Mouse (Mus musculus) liver, embryonic 14.5 days (tissue): ENCODE results near the gene Spdye4b. TPM values are rescaled to one million over a fixed set of nuclear protein-coding genes. Genes with fewer than 3 reads are reported as not detected.

Experiments used
- ATAC-seq: fragments of 200-750 bp; cut with Nextera tagmentation; 2 replicates; pipeline ENCODE4 v1.8.0; 2017; ENCODE audit warnings: moderate number of reproducible peaks, mild to moderate bottlenecking, moderate library complexity; ENCODE audit not compliant: insufficient read depth
- DNase-seq, 3 experiments: peaks; one replicate each; pipeline ENCODE4 v3.0.0-alpha.2; 2012 to 2013; ENCODE audit warnings: low read depth in 3 of 3, low spot score in 3 of 3
- H3K27ac ChIP-seq: fragments of 300-500 bp; sonication (generic); 2 replicates; pipeline ENCODE4 v1.5.1; 2014; ENCODE audit warnings: moderate library complexity, mild to moderate bottlenecking, control low read depth, inconsistent platforms
- H3K27me3 ChIP-seq: fragments of 300-500 bp; sonication (generic); 2 replicates; pipeline ENCODE4 v1.6.1; 2014; ENCODE audit warnings: mild to moderate bottlenecking, low read length, moderate library complexity; ENCODE audit not compliant: control insufficient read depth, insufficient read depth
- H3K36me3 ChIP-seq: fragments of 300-500 bp; sonication (generic); replicated peaks from 2 replicates; pipeline ENCODE4 v1.6.1; 2014; ENCODE audit warnings: low read depth; ENCODE audit not compliant: control insufficient read depth, insufficient read depth
- H3K4me1 ChIP-seq, 2 experiments: fragments of 200-500 bp in 1 of 2; fragments of 300-500 bp in 1 of 2; sonication (generic) in 1 of 2; replicated peaks; 2 replicates each; pipeline ENCODE4 v1.6.1; 2012 to 2014; ENCODE audit warnings: antibody characterized with exemption in 1 of 2, inconsistent platforms in 1 of 2, low read length in 1 of 2; ENCODE audit not compliant: control insufficient read depth in 2 of 2, insufficient read depth in 2 of 2
- H3K4me2 ChIP-seq: fragments of 300-500 bp; sonication (generic); 2 replicates; pipeline ENCODE4 v1.6.1; 2014; ENCODE audit warnings: low read depth, mild to moderate bottlenecking, control low read depth, moderate library complexity
- H3K4me3 ChIP-seq, 2 experiments: fragments of 200-500 bp in 1 of 2; fragments of 300-500 bp in 1 of 2; sonication (generic) in 1 of 2; 2 replicates each; pipeline ENCODE4 v1.5.1; 2012 to 2014; ENCODE audit warnings: low read depth in 2 of 2, low read length in 2 of 2, mild to moderate bottlenecking in 2 of 2, control low read depth in 1 of 2, inconsistent platforms in 1 of 2, moderate library complexity in 1 of 2; ENCODE audit not compliant: insufficient read depth in 1 of 2
- H3K9ac ChIP-seq: fragments of 300-500 bp; sonication (generic); replicated peaks from 2 replicates; pipeline ENCODE4 v1.6.1; 2014; ENCODE audit warnings: mild to moderate bottlenecking, control low read depth, moderate library complexity
- H3K9me3 ChIP-seq: fragments of 300-500 bp; sonication (generic); 2 replicates; pipeline ENCODE4 v1.6.1; 2016; ENCODE audit warnings: low read length, mixed read lengths; ENCODE audit not compliant: control insufficient read depth
- CTCF ChIP-seq: IDR thresholded peaks from 2 replicates; pipeline ENCODE4 v1.5.1; 2016; ENCODE audit warnings: antibody characterized with exemption, low read depth, control low read depth
- EP300 ChIP-seq: IDR thresholded peaks from 2 replicates; pipeline ENCODE4 v1.6.1; 2016; ENCODE audit warnings: antibody characterized with exemption, low read depth
- WGBS: fragments of 180-500 bp; shearing (Covaris S2); extraction: QIAGEN DNeasy Blood & Tissue Kit; methylation state at CpG from one replicate; pipeline ENCODE4 v1.1.7; 2014; ENCODE audit not compliant: insufficient replicate concordance; 5-methylcytosine and 5-hydroxymethylcytosine counted together
- polyA plus RNA-seq, 2 experiments: library from polyadenylated mRNA; depleted of rRNA in 1 of 2; stranded (reverse) in 1 of 2; unstranded in 1 of 2; fragments of >200 nt; fragmentation: Nextera tagmentation in 1 of 2; extraction: Ambion mirVana in 1 of 2; gene quantifications; 2 replicates each; pipeline versions ENCODE4 v1.2.1 to v1.2.3; 2012 to 2014

The Spdye4b gene
- polyA plus RNA-seq, 2 experiments = not detected

DNA sequence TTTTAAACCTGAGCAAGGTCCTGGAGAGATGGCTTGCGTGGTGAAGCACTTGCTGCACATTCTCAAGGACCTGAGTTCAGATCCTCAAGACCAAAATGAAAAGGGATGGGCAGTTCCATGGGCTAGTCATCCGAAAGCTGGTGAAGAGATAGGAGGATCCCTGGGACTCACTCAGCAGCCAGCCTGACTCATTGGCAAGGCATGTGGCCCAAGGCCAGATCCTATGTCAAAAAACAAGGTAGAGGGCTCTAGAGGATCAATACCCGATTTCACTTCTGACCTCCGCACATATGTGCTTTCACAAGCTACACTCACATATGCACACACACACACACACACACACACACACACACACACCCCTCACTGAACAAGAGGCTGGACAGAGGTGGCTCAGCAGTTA, 15.7 kb downstream of the Spdye4b start:
- H3K4me3 ChIP-seq = no peak overlapping the region
- H3K4me2 ChIP-seq = no peak overlapping the region
- 52% methylated on average over 4 of the region's 4 CpGs for WGBS
- no peak for DNase-seq
- TF ChIP-seq CTCF = no peak
- no peak for TF ChIP-seq EP300
- no peaks in the 10 kb centered on the region for H3K27me3 ChIP-seq
- no peak for ATAC-seq
- no peaks in the 10 kb centered on the region for H3K36me3 ChIP-seq
- H3K9me3 ChIP-seq = no peaks in the 10 kb centered on the region
- H3K9ac ChIP-seq = no peak overlapping the region
- H3K27ac ChIP-seq = no peak overlapping the region
- no peaks in the 10 kb centered on the region for H3K4me1 ChIP-seq

DNA sequence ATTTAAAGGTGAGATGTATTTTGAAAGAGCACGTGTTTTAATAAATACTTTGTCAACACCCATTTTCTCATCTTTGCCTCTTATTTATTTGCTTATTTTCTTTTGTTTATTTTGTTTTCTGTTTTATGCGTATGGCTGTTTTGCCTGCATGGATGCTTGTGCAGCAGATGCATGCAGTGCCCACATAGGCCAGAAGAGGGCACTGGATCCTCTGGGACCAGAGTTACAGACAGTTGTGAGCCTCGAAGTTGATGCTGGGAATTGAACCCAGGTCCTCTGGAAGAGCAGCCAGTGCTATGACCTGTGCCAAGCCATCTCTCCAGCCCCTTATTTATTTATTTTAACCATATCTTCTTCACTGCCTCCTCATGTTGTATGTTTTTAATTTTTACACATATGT, 24.2 kb downstream of the Spdye4b start:
- Histone ChIP-seq H3K27me3 (no peaks in the 10 kb centered on the region), H3K9me3 (no peaks in the 10 kb centered on the region), H3K4me3 (no peak overlapping the region), H3K36me3 (no peaks in the 10 kb centered on the region), H3K4me1 (no peaks in the 10 kb centered on the region), H3K4me2 (no peak overlapping the region), H3K27ac (no peak overlapping the region), H3K9ac (no peak overlapping the region)
- 56% methylated on average over 3 of the region's 3 CpGs for WGBS
- TF ChIP-seq CTCF (peak; percentile 63), EP300 (no peak)
- no peak for DNase-seq
- ATAC-seq = no peak

DNA sequence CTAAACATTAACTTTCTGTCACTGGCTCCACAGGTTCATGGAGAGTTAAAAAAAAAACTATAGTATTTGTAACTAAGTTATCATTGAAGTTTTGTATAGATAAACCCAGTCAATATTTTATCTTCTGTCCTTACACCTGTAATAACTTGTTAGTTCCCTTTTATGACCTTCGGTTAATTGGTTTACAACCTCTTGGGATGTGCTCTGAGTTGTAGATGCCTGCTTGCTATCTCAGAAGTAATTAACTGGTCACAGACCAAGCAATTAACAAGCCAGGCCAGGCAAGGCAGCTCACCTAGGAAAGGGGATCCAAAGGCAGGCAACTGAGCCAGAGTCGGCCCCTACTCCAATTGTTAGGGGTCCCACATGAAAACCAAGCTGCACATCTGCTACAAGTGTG, 33.0 kb downstream of the Spdye4b start:
- Histone ChIP-seq H3K27me3 (no peaks in the 10 kb centered on the region), H3K4me3 (no peak overlapping the region), H3K27ac (no peak overlapping the region), H3K4me1 (no peaks in the 10 kb centered on the region), H3K4me2 (no peak overlapping the region), H3K36me3 (no peaks in the 10 kb centered on the region), H3K9ac (no peak overlapping the region), H3K9me3 (no peaks in the 10 kb centered on the region)
- no peak for DNase-seq
- no peak for ATAC-seq
- no peak for TF ChIP-seq CTCF
- no peak for TF ChIP-seq EP300
- 49% methylated on average over 2 of the region's 2 CpGs for WGBS

DNA sequence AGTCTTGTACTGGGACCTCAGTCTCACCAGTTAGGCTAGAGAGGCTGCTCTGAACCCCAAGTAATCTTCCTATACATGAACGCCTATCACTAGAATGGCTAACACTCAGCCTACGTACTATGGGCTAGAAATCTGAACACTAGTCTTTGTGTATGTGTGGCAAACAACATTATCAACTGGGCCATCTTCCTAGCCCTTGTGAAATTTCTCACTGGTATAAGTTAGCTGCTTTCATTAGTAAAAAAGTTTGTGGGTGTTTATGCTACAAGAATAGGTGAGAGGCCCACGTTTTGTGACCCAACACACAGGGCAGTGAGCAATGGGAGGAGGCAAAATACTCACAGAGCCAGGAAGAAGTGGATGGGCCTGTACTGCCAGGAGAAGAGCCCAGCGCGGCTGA, 40.2 kb downstream of the Spdye4b start:
- H3K4me2 ChIP-seq = no peak overlapping the region
- WGBS = 59% methylated on average over 5 of the region's 5 CpGs
- no peak overlapping the region for H3K9ac ChIP-seq
- no peak for ATAC-seq
- no peak overlapping the region for H3K4me3 ChIP-seq
- no peaks in the 10 kb centered on the region for H3K9me3 ChIP-seq
- no peaks in the 10 kb centered on the region for H3K4me1 ChIP-seq
- no peak for TF ChIP-seq EP300
- TF ChIP-seq CTCF = no peak
- no peaks in the 10 kb centered on the region for H3K27me3 ChIP-seq
- no peaks in the 10 kb centered on the region for H3K36me3 ChIP-seq
- no peak overlapping the region for H3K27ac ChIP-seq
- no peak for DNase-seq

DNA sequence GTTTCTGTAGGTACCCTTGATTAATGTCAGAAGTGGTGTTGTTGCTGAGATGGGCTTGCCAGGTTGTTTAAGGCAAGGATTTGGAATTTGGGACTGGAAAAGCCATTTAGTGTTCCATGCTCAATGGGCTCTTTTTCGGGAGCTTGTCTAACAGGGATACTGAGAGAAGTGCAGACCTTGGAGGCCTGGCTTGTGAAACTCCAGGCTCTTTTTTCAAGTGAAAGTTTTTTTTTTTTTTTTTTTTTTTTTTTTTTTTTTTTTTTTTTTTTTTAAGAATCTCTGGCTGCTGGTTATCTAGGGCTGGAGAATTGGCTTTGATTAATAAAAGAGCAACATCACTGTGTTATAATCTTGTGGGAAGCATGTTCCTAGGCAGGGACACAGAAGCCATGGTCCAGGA, 41.5 kb downstream of the Spdye4b start:
- Histone ChIP-seq H3K4me1 (no peaks in the 10 kb centered on the region), H3K9me3 (no peaks in the 10 kb centered on the region), H3K27me3 (no peaks in the 10 kb centered on the region), H3K9ac (no peak overlapping the region), H3K27ac (no peak overlapping the region), H3K4me2 (no peak overlapping the region), H3K36me3 (no peaks in the 10 kb centered on the region), H3K4me3 (no peak overlapping the region)
- WGBS = 59% methylated on average over 1 of the region's 1 CpGs
- DNase-seq (no peak), ATAC-seq (no peak)
- no peak for TF ChIP-seq EP300
- TF ChIP-seq CTCF = no peak

DNA sequence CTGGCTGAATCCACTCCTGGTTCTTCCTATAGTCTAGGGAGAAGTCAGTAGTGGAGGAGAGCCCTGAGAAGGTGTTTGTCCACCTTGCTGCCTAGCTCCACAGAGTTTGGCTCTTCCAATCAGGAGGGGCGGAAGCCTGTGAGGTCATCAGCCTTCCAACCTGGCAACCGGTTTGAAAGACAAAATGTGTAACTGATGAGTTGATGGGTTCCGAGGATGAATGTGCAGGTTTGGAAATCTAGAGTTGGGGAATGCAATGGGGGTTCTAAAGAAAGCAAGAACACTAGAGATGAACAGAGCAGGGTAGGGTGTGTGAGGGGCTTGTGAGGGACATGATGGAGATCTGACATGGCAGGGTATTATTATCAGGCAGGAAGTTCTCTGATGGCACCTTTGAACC, 46.0 kb downstream of the Spdye4b start, which contains the start of gene Spdye4a:
Gene Spdye4a, minus strand, starts transcription at position 101 of the 400 bp plus-strand sequence.
- WGBS = 70% methylated on average over 3 of the region's 3 CpGs
- no peak for ATAC-seq

More for the DNA sequence above, 46.0 kb downstream of the Spdye4b start, which contains the start of gene Spdye4a:
- no peak for DNase-seq
- H3K4me1 ChIP-seq = no peaks in the 10 kb centered on the region
- H3K9me3 ChIP-seq = no peaks in the 10 kb centered on the region
- no peak within 1 kb of the TSS for H3K27ac ChIP-seq
- TF ChIP-seq EP300 = no peak
- no peak for TF ChIP-seq CTCF
- no peaks in the 10 kb centered on the region for H3K36me3 ChIP-seq
- H3K4me2 ChIP-seq = no peak within 1 kb of the TSS
- H3K9ac ChIP-seq = no peak within 1 kb of the TSS
- no peaks in the 10 kb centered on the region for H3K27me3 ChIP-seq
- H3K4me3 ChIP-seq = no peak within 1 kb of the TSS
